Mouse (Mus musculus) hindbrain, embryonic 13.5 days (tissue): ENCODE results near the gene Map3k6. TPM values are rescaled to one million over a fixed set of nuclear protein-coding genes. Genes with fewer than 3 reads are reported as not detected.
A peak's percentile ranks its signal among the peaks of the same experiment; 100 is the strongest.

Source experiments
- ATAC-seq: fragments of 200-750 bp; cut with Nextera tagmentation; 2 replicates; pipeline ENCODE4 v1.8.0; 2017; ENCODE audit warnings: moderate TSS enrichment; ENCODE audit not compliant: low FRiP score
- H3K27ac ChIP-seq: fragments of 300-500 bp; sonication (generic); 2 replicates; pipeline ENCODE4 v1.5.1; 2015; ENCODE audit warnings: inconsistent platforms, mild to moderate bottlenecking, moderate library complexity
- H3K27me3 ChIP-seq: fragments of 300-500 bp; sonication (generic); 2 replicates; pipeline ENCODE4 v1.6.1; 2015; ENCODE audit warnings: mild to moderate bottlenecking, inconsistent platforms
- H3K36me3 ChIP-seq: fragments of 300-500 bp; sonication (generic); 2 replicates; pipeline ENCODE4 v1.6.1; 2015; ENCODE audit warnings: mild to moderate bottlenecking, inconsistent platforms
- H3K4me1 ChIP-seq: fragments of 300-500 bp; sonication (generic); replicated peaks from 2 replicates; pipeline ENCODE4 v1.6.1; 2015; ENCODE audit warnings: inconsistent platforms
- H3K4me2 ChIP-seq: fragments of 300-500 bp; sonication (generic); 2 replicates; pipeline ENCODE4 v1.6.1; 2015; ENCODE audit warnings: inconsistent platforms, mild to moderate bottlenecking, moderate library complexity
- H3K4me3 ChIP-seq: fragments of 300-500 bp; sonication (generic); 2 replicates; pipeline ENCODE4 v1.5.1; 2015; ENCODE audit warnings: mild to moderate bottlenecking, inconsistent platforms
- H3K9ac ChIP-seq: fragments of 300-500 bp; sonication (generic); 2 replicates; pipeline ENCODE4 v1.6.1; 2015; ENCODE audit warnings: mild to moderate bottlenecking, inconsistent platforms
- H3K9me3 ChIP-seq: fragments of 300-500 bp; sonication (generic); 2 replicates; pipeline ENCODE4 v1.6.1; 2016; ENCODE audit warnings: inconsistent platforms
- WGBS: fragments of 180-500 bp; shearing (Covaris S2); methylation state at CpG from one replicate; pipeline ENCODE4 v1.1.7; 2015; 5-methylcytosine and 5-hydroxymethylcytosine counted together
- polyA plus RNA-seq: library from polyadenylated mRNA; unstranded; fragments of >200 nt; fragmentation: Nextera tagmentation; extraction: Ambion mirVana; gene quantifications from 2 replicates; pipeline ENCODE4 v1.2.1, GENCODE M21; 2015

The Map3k6 gene
- polyA plus RNA-seq, 1 experiment from 2014 or later: 2.0 TPM

DNA sequence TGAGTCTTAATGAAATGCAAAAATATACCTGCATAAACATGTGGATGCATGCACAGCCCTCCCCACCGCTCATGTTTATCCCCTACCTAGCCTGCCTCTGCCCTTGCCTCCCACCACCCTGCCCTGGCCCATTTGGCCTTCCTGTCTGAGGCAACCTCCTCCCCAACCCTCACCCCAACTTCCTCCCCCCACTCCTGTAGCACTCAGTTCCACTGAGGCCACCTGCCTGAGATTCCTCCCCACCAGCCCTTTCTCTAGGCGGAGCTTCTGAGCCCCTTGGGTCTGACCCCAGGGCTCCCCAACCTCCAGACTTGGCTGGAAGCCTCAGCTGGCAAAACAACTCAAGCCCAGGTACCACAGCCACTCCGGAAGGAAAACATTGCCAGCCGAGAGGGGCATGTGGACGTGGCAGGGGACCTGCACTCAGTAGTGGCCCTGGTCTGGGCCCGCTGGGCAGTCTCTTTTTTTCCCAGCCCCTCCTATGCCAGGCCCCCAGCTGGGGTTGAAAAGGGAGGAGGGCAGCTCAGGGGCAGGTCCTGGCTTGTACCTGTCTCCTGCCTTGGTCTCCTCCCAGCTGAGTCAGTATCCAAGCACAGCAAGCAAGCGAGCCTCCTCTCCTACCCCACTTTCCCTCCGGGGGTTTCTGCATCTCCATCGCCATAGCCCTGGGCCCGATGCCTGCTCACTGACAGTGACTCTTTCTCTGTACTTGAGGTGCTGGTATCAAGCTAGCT is 21.2 kb downstream of the Map3k6 start:
- Histone ChIP-seq H3K36me3 (peaks cover 41% of the 10 kb centered on the region), H3K4me3 (no peak overlapping the region), H3K27me3 (peaks cover 21% of the 10 kb centered on the region), H3K27ac (no peak overlapping the region), H3K9me3 (no peaks in the 10 kb centered on the region), H3K4me2 (no peak overlapping the region), H3K9ac (no peak overlapping the region), H3K4me1 (no peaks in the 10 kb centered on the region; the same call in 1 of the 2 replicates)
- WGBS: 44% methylated on average over 10 of the region's 10 CpGs
- ATAC-seq: no peak

GRCm38 (mm10) chr4:133262375-133262765 is 21.8 kb downstream of the Map3k6 start:
- no peak overlapping the region for H3K27ac ChIP-seq
- no peak overlapping the region for H3K9ac ChIP-seq
- H3K4me3 ChIP-seq: no peak overlapping the region
- 67% methylated on average over 7 of the region's 7 CpGs for WGBS
- no peaks in the 10 kb centered on the region for H3K9me3 ChIP-seq
- no peaks in the 10 kb centered on the region; the same call in 1 of the 2 replicates for H3K4me1 ChIP-seq
- no peak overlapping the region for H3K4me2 ChIP-seq
- H3K36me3 ChIP-seq: peaks cover 47% of the 10 kb centered on the region
- ATAC-seq: no peak
- peaks cover 15% of the 10 kb centered on the region for H3K27me3 ChIP-seq

DNA sequence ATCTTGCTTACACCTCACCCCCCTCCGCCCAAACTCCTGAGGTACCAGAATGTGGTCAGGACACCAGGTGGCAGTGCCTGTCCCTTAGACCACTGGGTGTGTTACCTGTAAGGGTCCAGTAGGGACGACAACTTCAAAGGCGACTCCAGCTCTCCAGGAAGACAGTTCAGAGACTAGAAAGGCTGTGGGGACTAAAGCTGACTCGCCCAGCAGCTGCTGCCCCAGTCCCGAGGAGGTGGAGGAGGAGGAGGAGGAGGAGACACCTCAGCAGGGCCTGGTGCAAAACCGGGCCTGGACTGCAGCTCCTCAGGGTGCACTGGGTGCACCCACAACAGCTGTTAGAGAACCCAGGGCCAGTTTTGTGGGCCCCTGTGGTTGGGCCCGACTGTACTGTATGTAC is 22.3 kb downstream of the Map3k6 start, which contains the start of gene Sytl1:
TSS of gene Sytl1 (minus strand) at position 232 of the 400 bp plus-strand sequence.
- WGBS: 45% methylated on average over 7 of the region's 7 CpGs
- H3K27ac ChIP-seq: no peak within 1 kb of the TSS
- ATAC-seq: no peak
- H3K4me2 ChIP-seq: no peak within 1 kb of the TSS
- H3K9me3 ChIP-seq: no peaks in the 10 kb centered on the region
- no peak within 1 kb of the TSS for H3K4me3 ChIP-seq
- no peaks in the 10 kb centered on the region; the same call in 1 of the 2 replicates for H3K4me1 ChIP-seq
- no peak within 1 kb of the TSS for H3K9ac ChIP-seq
- H3K27me3 ChIP-seq: peaks cover 10% of the 10 kb centered on the region
- H3K36me3 ChIP-seq: peaks cover 52% of the 10 kb centered on the region

DNA sequence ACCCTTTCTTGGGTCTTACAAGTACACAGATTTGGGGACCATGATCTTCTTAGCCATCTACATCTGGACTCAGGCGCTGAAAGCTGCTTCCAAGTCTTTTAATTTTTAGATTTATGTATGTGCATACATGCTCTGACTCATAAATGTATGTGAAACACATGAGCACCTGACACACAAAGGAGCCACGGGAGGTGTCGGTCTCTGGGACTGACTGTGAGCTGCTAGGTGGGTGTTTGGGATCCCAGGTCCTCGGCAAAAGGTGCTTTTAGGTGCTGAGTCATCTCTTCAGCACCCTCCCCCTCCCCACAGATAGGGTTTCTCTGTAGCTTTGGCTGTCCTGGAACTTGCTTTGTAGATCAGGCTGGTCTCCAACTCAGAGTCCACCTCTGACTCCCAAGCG is 23.1 kb downstream of the Map3k6 start:
- Histone ChIP-seq H3K27me3 (peaks cover 4% of the 10 kb centered on the region; the same call in 1 of the 2 replicates), H3K36me3 (peaks cover 61% of the 10 kb centered on the region), H3K4me2 (no peak overlapping the region), H3K27ac (no peak overlapping the region), H3K4me1 (no peaks in the 10 kb centered on the region; the same call in 1 of the 2 replicates), H3K9ac (no peak overlapping the region), H3K4me3 (no peak overlapping the region), H3K9me3 (no peaks in the 10 kb centered on the region)
- 91% methylated on average over 5 of the region's 5 CpGs for WGBS
- ATAC-seq: no peak

DNA sequence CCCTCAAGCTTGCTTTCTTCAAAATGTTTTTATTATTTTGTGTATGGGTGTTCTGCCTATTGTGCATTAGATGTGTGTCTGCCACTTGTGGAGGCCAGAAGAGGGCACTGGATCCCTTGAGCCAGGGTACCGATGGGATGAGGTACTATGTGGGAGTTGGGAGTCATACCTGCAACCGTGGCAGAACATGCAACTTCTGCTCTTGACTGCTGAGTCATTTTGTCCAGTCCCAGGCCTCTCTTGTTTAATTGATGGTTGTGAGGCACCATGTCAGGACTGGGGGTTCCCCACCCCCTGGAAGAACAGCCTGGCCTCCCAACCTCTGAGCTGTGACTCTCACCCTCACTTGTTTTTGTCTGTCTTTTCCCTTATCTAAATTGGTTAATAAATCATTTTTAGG is 23.9 kb downstream of the Map3k6 start:
- H3K4me2 ChIP-seq: no peak overlapping the region
- H3K4me3 ChIP-seq: no peak overlapping the region
- H3K9me3 ChIP-seq: no peaks in the 10 kb centered on the region
- H3K9ac ChIP-seq: no peak overlapping the region
- no peaks in the 10 kb centered on the region for H3K27me3 ChIP-seq
- H3K4me1 ChIP-seq: no peaks in the 10 kb centered on the region; the same call in 1 of the 2 replicates
- no peak overlapping the region for H3K27ac ChIP-seq
- ATAC-seq: no peak
- WGBS: 96% methylated on average over 2 of the region's 2 CpGs
- H3K36me3 ChIP-seq: peaks cover 69% of the 10 kb centered on the region

DNA sequence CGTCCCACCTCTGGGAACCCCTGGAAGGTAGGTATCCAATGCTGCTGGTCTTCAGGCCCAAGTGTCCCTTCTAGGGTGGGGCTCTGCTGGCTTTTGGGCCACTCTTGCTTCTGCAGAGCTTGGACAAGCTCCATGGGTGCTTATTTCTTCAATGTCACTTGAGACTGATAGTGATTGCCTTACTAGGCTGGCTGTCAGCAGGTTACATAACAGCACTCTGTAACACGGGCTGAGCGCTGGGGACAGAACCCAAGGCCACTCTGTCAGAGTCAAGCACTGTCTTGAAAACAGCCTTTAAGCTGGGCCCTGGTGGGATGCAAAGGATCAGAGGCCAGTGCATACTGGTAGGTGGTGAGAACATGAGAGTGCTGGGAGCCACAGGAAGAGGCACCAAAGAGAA is 24.7 kb downstream of the Map3k6 start:
- Histone ChIP-seq H3K4me3 (no peak overlapping the region), H3K27ac (no peak overlapping the region), H3K4me1 (no peaks in the 10 kb centered on the region; the same call in 1 of the 2 replicates), H3K9ac (no peak overlapping the region), H3K27me3 (no peaks in the 10 kb centered on the region), H3K4me2 (no peak overlapping the region), H3K36me3 (peaks cover 74% of the 10 kb centered on the region), H3K9me3 (no peaks in the 10 kb centered on the region)
- 92% methylated on average over 3 of the region's 3 CpGs for WGBS
- ATAC-seq: no peak

DNA sequence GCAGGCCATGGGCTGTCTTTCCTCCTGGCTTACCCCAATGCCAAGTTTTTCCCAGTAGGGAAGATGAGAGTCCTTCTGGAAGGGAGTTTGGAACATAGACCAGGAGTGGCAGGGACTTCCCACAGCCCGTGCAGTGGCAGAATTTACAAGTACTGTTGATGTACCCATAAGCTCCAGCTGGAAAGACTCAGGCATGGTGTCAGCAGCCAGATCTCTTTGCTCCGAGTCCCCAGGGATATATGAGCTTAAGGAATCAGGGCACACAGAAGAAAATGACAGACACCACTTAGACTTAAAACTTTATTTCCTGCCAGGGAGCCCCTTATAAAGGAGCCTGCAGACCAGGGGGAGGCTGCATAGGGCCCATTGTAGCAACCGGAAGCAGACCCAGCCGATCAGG is 25.1 kb downstream of the Map3k6 start:
- Histone ChIP-seq H3K36me3 (peaks cover 77% of the 10 kb centered on the region), H3K9ac (no peak overlapping the region), H3K4me1 (no peaks in the 10 kb centered on the region; the same call in 1 of the 2 replicates), H3K4me2 (no peak overlapping the region), H3K27me3 (no peaks in the 10 kb centered on the region), H3K9me3 (no peaks in the 10 kb centered on the region), H3K27ac (no peak overlapping the region), H3K4me3 (no peak overlapping the region)
- no peak for ATAC-seq
- 93% methylated on average over 4 of the region's 4 CpGs for WGBS

GRCm38 (mm10) chr4:133266248-133266880 is 25.7 kb downstream of the Map3k6 start:
- ATAC-seq: no peak
- no peak overlapping the region for H3K9ac ChIP-seq
- H3K27me3 ChIP-seq: no peaks in the 10 kb centered on the region
- no peak overlapping the region for H3K27ac ChIP-seq
- peaks cover 79% of the 10 kb centered on the region for H3K36me3 ChIP-seq
- H3K4me2 ChIP-seq: no peak overlapping the region
- WGBS: 93% methylated on average over 12 of the region's 12 CpGs
- no peaks in the 10 kb centered on the region; the same call in 1 of the 2 replicates for H3K4me1 ChIP-seq
- no peaks in the 10 kb centered on the region for H3K9me3 ChIP-seq
- no peak overlapping the region for H3K4me3 ChIP-seq

GRCm38 (mm10) chr4:133268931-133269330 is 28.3 kb downstream of the Map3k6 start:
- H3K4me1 ChIP-seq: peaks cover 2% of the 10 kb centered on the region; the same call in 1 of the 2 replicates
- no peak overlapping the region for H3K4me3 ChIP-seq
- no peak for ATAC-seq
- H3K4me2 ChIP-seq: no peak overlapping the region
- H3K27me3 ChIP-seq: no peaks in the 10 kb centered on the region
- H3K27ac ChIP-seq: no peak overlapping the region
- no peak overlapping the region for H3K9ac ChIP-seq
- 94% methylated on average over 3 of the region's 3 CpGs for WGBS
- H3K9me3 ChIP-seq: no peaks in the 10 kb centered on the region
- peaks cover 67% of the 10 kb centered on the region for H3K36me3 ChIP-seq

GRCm38 (mm10) chr4:133269596-133269995 is 29.0 kb downstream of the Map3k6 start:
- 94% methylated on average over 3 of the region's 3 CpGs for WGBS
- no peak overlapping the region for H3K27ac ChIP-seq
- ATAC-seq: no peak
- no peaks in the 10 kb centered on the region for H3K9me3 ChIP-seq
- H3K4me3 ChIP-seq: no peak overlapping the region
- H3K9ac ChIP-seq: no peak overlapping the region
- no peaks in the 10 kb centered on the region for H3K27me3 ChIP-seq
- H3K4me1 ChIP-seq: peaks cover 2% of the 10 kb centered on the region; the same call in 1 of the 2 replicates
- H3K4me2 ChIP-seq: no peak overlapping the region
- peaks cover 65% of the 10 kb centered on the region for H3K36me3 ChIP-seq

DNA sequence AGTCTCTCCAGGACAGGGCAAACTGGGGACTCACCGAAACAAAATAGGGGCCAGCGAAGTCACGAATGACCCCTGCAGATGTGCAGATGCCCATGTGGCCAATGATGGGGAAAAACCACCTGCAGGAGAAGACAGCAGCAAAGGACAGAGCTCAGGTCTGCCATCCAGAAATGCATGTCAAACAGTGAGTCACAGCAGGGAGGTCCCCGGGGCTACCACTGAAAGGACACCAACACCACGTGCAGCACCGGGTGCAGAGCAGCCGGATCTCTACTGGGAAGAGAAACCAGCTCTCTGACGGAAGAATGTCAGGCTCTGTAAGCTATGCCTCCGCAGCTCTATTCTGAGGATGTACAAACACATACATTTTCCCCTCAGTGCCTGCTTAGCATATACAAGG is 30.3 kb downstream of the Map3k6 start:
- peaks cover 14% of the 10 kb centered on the region for H3K4me1 ChIP-seq
- ATAC-seq: no peak
- no peaks in the 10 kb centered on the region for H3K9me3 ChIP-seq
- WGBS: 92% methylated on average over 9 of the region's 9 CpGs
- H3K9ac ChIP-seq: no peak overlapping the region
- H3K4me3 ChIP-seq: no peak overlapping the region
- no peaks in the 10 kb centered on the region for H3K27me3 ChIP-seq
- no peak overlapping the region for H3K4me2 ChIP-seq
- H3K27ac ChIP-seq: no peak overlapping the region
- peaks cover 51% of the 10 kb centered on the region for H3K36me3 ChIP-seq

DNA sequence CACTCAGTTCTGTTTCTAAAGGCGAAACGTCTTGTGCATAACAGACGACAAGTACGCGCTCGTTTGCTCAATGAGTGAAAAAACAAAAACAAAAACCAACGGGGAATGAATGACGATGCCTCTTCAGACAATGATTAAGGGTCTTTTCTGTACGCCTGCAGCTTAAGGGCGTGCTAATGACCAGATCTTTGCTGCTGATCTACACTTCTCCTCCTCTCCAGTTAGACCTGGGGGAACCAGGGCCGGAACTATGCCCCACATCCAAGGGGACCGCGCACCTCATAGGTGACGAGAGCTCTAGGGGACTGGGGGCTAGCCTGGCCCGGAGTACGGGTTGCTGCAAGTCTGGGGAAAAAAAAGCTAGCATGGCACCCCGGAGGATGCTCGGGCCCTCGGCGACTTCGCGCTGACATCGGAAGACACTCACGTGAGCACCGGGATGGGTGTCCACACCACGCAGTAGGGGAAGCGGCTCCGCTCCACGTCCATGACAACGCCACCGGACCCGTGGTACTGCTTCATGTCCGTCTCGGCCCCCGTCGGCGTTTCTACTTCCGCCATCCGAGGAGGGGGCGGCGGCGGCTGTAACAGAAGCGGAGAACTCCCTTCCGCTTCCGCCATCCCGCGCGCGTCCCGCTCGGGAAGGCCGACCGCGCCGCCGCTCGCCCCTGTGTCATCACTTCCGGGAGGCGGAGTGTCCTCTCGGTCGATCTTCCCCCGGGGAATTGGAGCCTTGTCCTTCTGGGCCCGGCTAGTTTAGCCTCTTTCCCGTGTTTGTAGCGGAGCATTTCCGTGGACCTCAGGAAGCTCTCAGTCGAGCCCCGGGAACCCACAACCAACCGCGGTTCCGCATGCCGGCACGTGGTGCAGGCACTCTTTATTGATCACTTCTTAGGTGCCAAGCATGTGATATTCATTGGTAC is 36.7 kb downstream of the Map3k6 start, which contains the start of gene Tmem222:
TSS of gene Tmem222 (minus strand) at position 689 of the 923 bp plus-strand sequence.
- Histone ChIP-seq H3K4me3 (peak within 1 kb of the TSS; percentile 87), H3K9me3 (no peaks in the 10 kb centered on the region), H3K4me1 (peaks cover 39% of the 10 kb centered on the region), H3K4me2 (peak within 1 kb of the TSS; percentile 85), H3K9ac (peak within 1 kb of the TSS; percentile 93), H3K27ac (peak within 1 kb of the TSS; percentile 96), H3K27me3 (no peaks in the 10 kb centered on the region), H3K36me3 (0 out of 2 replicates have a peak, but pooled peaks cover 4% of the 10 kb centered on the region)
- peak; percentile 91 for ATAC-seq
- under 1% methylated on average over 73 of the region's 73 CpGs for WGBS
